Mouse (Mus musculus): ENCODE data around the gene Adgre4.
"Not testable (repeated sequence)": the region's sequence is repeated elsewhere in the genome, so short reads cannot be mapped to it uniquely, and the experiment has no call there.

Adgre4 gene

GRCm38 (mm10) chr17:55749786-55750185 lies at the start of gene Adgre4:
Gene Adgre4 (plus strand): TSS chr17:55749984.
- DNase-seq (ENCODE audit: low read depth, low spot score) = no peak

GRCm38 (mm10) chr17:55702161-55702820 lies 47.5 kb upstream of the Adgre4 start:
- DNase-seq (ENCODE audit: low read depth, low spot score) = peak; percentile 85

DNA sequence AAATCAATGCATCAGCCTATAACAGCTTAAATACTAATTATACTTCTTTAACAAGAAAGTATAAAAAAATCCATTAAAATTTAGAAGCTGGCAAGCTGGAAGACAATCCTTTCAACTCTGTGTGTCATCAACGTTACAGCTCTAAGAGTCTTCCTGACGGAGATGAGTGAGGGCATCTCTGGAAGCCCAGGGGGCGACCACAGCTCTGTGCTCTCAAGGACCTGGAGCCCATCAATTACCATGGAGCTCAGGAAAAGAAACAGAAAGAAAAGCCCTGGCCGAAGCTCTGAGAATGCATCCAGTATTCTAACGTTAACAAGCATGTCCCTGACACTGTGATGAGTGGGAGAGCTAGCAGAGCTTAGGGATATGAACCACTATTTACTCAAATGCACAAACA lies 46.9 kb upstream of the Adgre4 start:
- no peak for DNase-seq (ENCODE audit: low read depth, low spot score)

GRCm38 (mm10) chr17:55711984-55712811 lies 37.6 kb upstream of the Adgre4 start, which contains the start of gene Pot1b:
Gene Pot1b (minus strand): TSS chr17:55712628.
- DNase-seq (ENCODE audit: low read depth, low spot score) = peak; percentile 98

- no peak for DNase-seq (ENCODE audit: low read depth, low spot score)
Observed at GRCm38 (mm10) chr17:55721270-55721669, 28.5 kb upstream of the Adgre4 start.

GRCm38 (mm10) chr17:55722250-55722649 lies 27.5 kb upstream of the Adgre4 start:
- no peak for DNase-seq (ENCODE audit: low read depth, low spot score)

DNA sequence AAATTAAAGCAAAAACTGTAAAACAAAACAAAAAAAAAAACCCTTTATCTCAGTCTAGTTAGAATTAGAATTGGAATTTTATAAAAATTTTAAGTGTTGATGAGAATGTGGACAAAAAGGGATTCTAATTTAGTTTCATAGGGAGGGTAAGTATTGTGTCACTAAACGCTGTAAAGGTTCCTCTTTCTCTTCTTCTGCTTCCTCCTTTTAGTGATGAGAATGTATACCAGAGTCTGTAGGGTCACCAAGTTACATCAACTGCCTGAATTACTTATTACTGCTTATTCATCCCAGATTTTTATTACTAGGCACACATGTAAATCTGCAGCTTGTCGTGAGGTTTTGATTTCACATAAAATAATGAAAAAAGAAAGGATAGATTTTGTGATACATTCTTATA lies 23.6 kb upstream of the Adgre4 start:
- no peak for DNase-seq (ENCODE audit: low read depth, low spot score)

DNA sequence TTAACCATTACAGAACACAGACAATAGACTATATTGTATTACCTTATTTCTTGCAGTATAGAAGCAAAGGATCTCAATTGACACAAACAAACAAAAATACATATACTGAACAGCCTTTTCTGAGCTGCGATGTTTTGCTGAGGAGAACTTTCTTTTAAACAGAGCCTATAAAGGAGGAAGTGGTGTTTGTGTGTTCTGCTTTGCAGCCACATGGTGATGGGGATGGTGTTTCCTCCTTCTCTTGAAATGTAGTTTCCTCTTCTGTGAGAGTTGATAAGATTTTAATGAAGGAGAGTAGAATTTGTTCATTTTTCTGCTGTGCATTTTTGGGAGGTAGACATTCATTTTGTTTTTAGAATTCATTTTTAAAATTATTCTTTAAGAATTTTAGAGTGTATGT lies 13.1 kb upstream of the Adgre4 start:
- DNase-seq (ENCODE audit: low read depth, low spot score) = no peak

- DNase-seq (ENCODE audit: low read depth, low spot score) = no peak
Observed at GRCm38 (mm10) chr17:55751170-55751569, 1.4 kb downstream of the Adgre4 start.

DNA sequence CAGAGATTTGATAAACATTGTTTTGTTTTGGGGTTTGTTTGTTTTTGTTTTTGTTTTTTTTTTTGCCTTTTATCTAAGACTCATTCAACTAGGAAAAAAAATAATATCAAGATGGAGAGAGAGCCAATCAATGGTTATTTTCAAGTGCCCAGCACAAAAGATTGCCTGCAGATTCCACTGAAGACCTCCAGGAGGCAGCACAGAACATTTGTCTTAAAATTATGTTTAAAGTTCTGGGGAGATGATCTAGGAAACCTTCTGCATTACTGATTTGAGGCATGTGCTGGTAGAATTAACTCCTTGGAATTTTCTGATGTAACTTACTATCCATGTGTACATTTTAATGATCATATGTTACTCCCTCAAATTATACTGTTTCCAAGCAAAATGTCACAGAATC lies 63.9 kb downstream of the Adgre4 start:
- peak; percentile 27 for DNase-seq (ENCODE audit: low read depth, low spot score)

GRCm38 (mm10) chr17:55816853-55817252 lies 67.1 kb downstream of the Adgre4 start:
- DNase-seq (ENCODE audit: low read depth, low spot score) = no peak

DNA sequence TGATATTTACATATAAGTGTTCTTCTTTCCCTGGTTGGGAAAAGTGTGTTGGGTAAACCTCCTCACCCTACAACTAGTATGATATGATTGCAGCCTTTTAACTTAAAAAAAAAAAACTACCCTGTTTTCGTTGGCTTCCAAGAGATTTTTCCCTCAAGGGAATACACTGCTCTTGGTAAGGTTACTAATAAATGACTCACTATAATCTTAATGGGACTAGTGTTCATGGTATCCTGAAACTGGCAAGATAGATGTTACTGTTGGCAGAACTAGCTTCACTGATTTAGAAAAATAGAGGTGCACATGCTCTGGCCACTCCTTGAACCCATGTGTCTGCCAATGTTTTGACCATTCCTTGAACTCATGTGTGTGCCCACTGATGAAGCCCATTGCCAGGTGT lies 71.8 kb downstream of the Adgre4 start:
- no peak for DNase-seq (ENCODE audit: low read depth, low spot score)

- DNase-seq (ENCODE audit: low read depth, low spot score) = no peak
Observed at GRCm38 (mm10) chr17:55843067-55843466, 93.3 kb downstream of the Adgre4 start.

DNA sequence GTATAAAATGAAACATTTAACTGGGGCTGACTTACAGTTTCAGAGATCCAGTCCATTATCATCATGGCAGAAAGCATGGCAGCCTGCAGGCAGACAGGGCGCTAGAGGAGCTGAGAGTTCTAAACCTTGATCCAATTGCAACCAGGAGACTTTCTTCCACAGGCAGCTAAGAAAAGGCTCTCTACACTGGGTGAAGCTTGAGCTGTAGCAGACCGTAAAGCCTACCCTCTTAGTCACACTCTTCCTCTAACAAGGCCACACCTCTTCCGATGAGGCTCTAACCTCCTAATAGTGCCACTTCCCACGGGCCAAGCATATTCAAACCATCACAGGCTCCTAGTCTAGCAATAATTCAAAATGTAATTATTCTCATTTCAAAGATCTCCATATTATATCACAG lies 127.4 kb downstream of the Adgre4 start:
- DNase-seq (ENCODE audit: low read depth, low spot score) = no peak

GRCm38 (mm10) chr17:55878282-55878635 lies 128.5 kb downstream of the Adgre4 start:
- not testable (repeated sequence) for DNase-seq (ENCODE audit: low read depth, low spot score)

DNA sequence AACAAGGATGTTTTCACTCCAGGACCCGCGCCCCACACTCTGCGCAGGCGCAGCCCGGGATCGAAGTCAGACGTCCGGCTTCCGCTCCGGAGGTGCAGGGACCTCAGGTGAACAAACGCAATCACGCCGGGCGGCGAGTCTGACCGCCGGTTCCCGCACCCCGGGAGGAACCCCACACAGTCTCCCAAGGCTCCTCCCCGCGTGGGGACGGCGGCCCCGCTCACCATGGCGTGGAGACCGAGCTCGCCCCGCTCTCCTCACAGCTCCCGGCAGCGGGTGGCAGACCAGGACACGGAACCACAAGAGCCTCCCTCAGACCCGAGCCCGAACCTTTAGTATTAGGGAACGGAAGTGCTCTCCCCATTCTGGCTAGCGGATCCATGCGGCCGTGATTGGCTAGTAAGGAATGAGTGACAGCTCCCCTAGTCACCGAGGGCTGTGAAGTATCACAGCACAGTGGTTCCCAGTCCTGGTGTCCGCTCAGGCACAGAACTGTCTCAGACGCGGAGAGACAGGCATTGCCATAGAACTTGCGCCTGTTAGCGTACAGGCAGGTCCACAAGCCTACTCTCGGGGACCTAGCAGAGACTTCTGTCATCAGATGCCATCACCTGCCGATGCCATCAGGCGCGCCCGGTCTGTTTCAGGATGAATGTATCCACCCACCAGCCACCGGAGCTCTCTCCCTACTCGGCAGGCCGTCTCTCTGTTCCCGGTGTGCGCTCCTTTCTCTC lies 129.0 kb downstream of the Adgre4 start, which contains the start of gene Zfp119a:
Gene Zfp119a, minus strand, starts transcription at position 295 of the 734 bp plus-strand sequence.
- peak; percentile 95 for DNase-seq (ENCODE audit: low read depth, low spot score)

GRCm38 (mm10) chr17:55883631-55884030 lies 133.8 kb downstream of the Adgre4 start:
- no peak for DNase-seq (ENCODE audit: low read depth, low spot score)

DNA sequence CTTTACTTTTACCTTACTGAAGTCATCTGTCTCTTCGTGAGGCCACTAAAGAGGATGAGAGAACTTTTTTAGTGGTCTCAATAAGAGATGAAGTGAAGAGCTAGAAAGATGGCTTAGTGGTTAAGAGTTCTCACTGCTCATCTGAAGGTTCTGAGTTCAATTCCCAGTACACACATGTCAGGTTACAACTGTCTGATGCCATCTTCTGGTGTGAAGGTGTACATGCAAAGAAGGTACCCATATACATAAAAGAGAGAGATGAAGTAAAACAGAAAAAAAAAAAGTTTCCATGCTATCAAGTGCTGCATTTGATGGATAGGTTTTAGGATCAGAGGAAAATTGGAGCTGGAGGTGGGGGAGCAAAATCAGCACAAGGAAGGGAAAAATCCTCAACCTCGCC lies 135.1 kb downstream of the Adgre4 start:
- no peak for DNase-seq (ENCODE audit: low read depth, low spot score)

DNA sequence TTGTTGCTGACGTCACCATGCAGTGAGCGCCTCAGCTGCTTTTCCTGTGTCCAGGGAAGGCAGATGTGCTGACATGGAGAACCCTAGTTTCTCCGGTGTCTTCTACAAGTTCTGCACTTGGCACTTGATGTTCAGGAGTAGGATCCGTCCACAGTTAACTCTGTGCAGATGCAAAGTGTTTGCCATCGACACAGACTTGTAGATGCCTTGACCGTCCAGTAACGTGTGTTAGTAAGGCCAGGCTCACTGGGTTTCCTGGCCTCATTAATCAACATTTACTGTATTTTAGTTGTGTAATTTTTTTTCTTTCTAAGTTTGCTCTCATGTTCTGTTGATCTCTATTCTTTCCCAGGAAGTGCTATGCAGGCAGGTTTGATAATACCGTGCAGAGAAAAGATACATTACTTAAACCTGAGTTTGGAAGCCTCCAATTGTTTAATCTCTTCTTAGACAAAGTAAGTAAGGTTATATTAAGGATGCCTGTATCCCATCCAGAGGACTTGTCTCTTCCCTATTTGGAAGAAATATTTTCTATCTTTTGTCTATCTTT lies 142.7 kb downstream of the Adgre4 start:
- not testable (repeated sequence) for DNase-seq (ENCODE audit: low read depth, low spot score)

- DNase-seq (ENCODE audit: low read depth, low spot score) = no peak
Observed at GRCm38 (mm10) chr17:55903087-55903486, 153.3 kb downstream of the Adgre4 start.

All from ZHBTc4 (cell line).